Mouse (Mus musculus) fibroblast of lung, adult 2 months (primary cell): ENCODE measurements around the gene Cldn13.

Source experiments
- DNase-seq: peaks from one replicate; pipeline ENCODE4 v3.0.0-alpha.2; 2011; ENCODE audit warnings: low read depth

The Cldn13 gene

DNA sequence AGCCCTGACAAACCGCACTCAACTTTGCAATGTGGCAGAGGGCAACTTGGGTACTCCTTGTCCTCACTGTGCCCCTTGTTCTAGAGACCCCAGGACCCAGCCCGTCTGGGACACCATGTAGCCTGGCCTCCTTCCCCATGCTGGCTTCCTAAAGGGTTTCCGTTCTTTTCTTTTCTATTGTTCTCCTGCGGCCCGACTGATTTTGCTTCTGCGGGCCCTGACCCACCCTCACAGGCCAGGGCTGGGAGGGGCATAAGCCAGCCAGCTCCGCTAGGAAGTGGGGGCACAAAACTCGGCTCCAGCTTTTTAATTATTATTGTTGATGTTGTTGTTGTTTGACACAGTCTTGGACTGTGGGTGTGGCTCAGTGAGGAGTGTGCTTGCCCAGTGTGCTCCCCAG is 23.8 kb downstream of the Cldn13 start:
- DNase-seq: no peak

GRCm38 (mm10) chr5:134890601-134891054 is 24.7 kb downstream of the Cldn13 start:
- no peak for DNase-seq

DNA sequence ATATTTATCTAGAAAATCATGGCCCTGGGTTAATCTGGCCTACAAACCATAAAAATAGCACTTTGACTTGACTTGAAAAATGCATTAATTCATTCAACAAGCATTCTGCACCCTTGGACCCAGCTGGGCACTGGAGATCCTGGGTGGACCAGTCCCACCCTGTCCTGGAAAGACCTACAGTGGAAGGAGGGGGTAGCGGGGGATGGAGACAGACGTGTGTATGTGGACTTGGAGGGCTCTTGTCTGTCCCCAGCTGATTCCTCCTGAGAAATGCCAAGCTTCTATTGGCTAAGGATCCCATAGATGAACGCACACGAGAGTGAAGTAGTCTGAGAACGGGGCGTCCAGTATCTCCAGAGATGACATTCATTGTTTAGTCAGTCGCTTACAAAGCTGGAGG is 26.8 kb downstream of the Cldn13 start:
- DNase-seq: no peak

- no peak for DNase-seq
These were observed 27.6 kb downstream of the Cldn13 start for GRCm38 (mm10) chr5:134887447-134888335.

DNA sequence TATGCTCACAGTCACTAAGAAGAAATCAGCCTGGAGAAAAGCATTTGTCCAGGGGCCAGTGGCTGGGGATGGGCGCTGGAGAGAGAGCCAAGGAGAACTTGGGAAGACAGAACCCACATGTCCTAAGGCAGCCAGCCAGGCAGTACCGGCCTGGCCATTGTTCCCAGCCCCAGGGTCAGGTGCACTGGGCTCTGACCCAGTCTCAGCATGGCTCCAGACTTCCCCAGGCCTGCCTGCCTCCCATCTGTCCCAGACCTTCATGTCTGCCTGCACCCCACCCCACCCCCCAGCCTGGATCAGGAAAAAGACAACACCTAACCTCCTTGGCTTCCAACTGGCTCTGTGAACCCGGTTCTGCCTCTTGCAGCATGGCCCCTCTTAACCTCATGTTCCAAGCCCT is 32.2 kb downstream of the Cldn13 start:
- DNase-seq: no peak

DNA sequence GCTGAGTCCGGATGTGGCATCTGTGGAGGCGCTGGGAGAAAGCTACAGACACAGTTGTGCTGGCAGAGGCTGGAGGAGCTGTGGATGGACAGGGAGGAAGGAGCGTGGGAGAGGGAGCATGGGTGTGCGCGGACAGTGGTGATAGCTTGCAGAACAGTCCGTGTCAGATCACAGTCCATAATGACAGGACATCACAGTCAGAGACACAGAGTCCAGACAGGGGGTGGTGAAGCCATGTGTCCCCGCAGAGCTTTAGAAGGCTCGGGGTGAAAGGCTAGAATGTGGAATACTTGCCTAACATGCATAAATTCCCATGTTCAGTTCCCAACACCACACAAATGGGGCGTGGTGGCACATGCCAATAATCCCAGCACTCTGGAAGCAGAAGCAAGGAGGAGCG is 38.5 kb downstream of the Cldn13 start:
- no peak for DNase-seq

DNA sequence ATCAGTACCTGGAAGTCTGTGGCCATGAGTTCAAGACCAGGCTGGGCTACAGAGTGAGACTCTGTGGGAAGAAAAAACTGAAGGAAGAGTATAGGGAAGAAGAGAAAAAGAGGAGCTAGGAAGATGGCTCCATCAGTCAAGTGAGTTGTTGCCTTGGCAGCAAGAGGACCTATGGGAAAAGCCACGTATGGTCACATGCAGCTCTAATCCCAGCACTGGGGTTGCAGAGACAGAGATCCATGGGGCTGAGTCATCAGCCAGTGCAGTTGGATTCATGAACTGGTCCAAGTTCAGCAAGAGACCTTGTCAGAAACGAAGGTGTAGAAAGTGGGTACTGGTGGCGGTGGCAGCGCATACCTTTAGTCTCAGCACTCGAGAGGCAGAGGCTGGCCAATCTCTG is 40.1 kb downstream of the Cldn13 start:
- DNase-seq: no peak

DNA sequence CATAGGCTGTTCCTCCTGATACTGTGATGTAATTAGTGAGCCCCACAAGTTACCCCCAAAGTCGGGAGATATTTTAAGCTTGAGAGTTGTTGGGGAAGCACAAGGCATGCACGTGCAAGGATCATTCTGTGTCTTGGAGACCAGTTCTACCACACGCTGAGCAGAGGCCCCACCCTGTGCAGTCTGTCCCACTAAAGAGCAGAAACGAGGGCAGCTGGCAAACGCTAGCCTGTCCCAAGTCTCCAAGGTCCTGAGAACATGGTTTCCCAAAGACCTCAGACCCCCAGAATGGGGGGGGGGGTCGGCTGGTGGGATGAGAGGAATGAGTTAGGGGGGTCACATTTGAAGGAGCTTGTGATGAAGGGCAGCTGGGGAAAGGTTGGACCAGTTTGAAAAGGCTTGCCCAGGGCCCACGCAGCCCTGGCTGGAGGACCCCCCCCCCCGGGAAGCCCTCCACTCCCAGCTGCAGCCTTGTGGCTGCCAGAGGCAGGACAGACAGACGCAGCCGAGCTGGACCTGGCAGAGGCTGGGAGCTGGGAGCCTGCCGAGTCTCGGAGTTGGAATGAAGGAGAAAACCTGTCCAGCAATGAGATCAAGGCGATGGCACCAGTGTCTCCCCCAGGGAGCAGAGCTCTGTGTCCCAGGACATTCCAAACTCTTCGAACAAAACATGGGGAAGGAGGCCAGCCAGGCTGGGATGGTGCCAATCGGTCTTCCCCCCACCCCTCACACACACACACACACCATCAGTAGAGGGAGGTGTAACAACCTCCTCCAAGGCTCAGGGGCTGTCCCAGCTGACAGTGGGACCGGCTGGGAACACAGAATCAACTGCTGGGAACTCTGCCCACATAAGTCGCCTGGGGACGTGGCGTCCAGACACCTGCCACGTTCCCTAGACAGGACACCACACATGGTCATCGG is 41.1 kb downstream of the Cldn13 start:
- no peak for DNase-seq

DNA sequence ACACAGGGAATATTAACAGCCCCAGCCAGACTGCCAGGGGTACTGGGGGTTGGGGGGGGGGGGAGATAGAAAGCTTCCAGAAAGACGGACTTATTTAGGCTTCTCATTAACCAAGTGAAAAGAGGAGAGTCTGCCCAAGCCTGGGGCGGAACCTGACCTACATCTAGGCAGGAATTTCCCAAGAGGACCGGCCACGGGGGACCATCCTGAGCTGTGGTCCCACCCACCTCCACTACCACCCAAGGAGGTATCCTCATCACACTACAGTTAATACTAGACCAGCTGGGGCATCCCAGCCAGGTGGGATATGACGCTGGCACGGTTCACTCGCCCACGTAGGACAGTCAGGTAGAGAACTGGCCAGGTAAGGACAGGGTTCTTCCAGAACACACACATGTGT is 42.3 kb downstream of the Cldn13 start:
- DNase-seq: no peak

GRCm38 (mm10) chr5:134872597-134872996 is 42.7 kb downstream of the Cldn13 start:
- DNase-seq: peak; percentile 83

- no peak for DNase-seq
These were observed 46.8 kb downstream of the Cldn13 start for GRCm38 (mm10) chr5:134868506-134868905.

- no peak for DNase-seq
These were observed 47.8 kb downstream of the Cldn13 start for GRCm38 (mm10) chr5:134867320-134868144.

DNA sequence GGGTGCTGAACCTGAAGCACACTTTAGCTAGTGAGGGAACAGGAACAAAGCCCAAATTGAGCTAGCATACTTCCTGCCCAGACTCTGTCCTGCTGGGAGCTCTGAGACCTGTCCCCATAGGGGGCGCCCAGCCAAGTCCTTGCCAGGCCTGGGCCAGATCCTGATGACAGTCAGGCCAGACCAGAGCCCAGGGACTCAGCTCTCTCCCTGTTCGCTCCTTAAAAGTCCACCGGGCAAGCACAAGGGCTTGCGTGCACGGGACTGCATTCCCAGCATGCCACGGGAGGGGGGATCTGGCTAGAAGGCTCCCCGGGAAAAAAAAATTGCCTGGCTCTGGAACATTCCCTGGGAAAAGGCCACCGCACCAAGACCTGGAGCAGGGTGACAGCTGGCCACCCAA is 50.2 kb downstream of the Cldn13 start:
- DNase-seq: no peak
